Mouse (Mus musculus) testis, adult 2 months (tissue): ENCODE measurements around the gene Secisbp2l. TPM values are rescaled to one million over a fixed set of nuclear protein-coding genes. Genes with fewer than 3 reads are reported as not detected.

ENCODE experiments used
- H3K27ac ChIP-seq: fragments of 200-500 bp; 2 replicates; pipeline ENCODE4 v1.5.1; 2012; ENCODE audit warnings: low read depth, low read length; ENCODE audit not compliant: control insufficient read depth, insufficient read depth
- H3K27me3 ChIP-seq: fragments of 200-500 bp; 2 replicates; pipeline ENCODE4 v1.6.1; 2012; ENCODE audit warnings: mild to moderate bottlenecking, low read length, moderate library complexity; ENCODE audit not compliant: control insufficient read depth, insufficient read depth
- H3K36me3 ChIP-seq: fragments of 200-500 bp; 2 replicates; pipeline ENCODE4 v1.6.1; 2012; ENCODE audit warnings: mild to moderate bottlenecking, low read length; ENCODE audit not compliant: control insufficient read depth, insufficient read depth
- H3K4me1 ChIP-seq: fragments of 200-500 bp; 2 replicates; pipeline ENCODE4 v1.6.1; 2012; ENCODE audit warnings: low read length; ENCODE audit not compliant: control insufficient read depth, insufficient read depth
- H3K4me3 ChIP-seq: fragments of 200-500 bp; 2 replicates; pipeline ENCODE4 v1.5.1; 2012; ENCODE audit warnings: low read depth, mild to moderate bottlenecking, low read length, moderate library complexity, mixed read lengths; ENCODE audit not compliant: control insufficient read depth
- CTCF ChIP-seq: fragments of 200-500 bp; IDR thresholded peaks from 2 replicates; pipeline ENCODE4 v1.5.1; 2012; ENCODE audit warnings: low read depth, mild to moderate bottlenecking, inconsistent platforms, low read length, moderate library complexity; ENCODE audit not compliant: control insufficient read depth, insufficient read depth, insufficient replicate concordance
- POLR2A ChIP-seq: fragments of 200-500 bp; IDR thresholded peaks from 2 replicates; pipeline ENCODE4 v1.6.1; 2012; ENCODE audit warnings: low read depth, mild to moderate bottlenecking, inconsistent platforms, low read length, moderate library complexity; ENCODE audit not compliant: control insufficient read depth
- polyA plus RNA-seq: library from polyadenylated mRNA; depleted of rRNA; stranded (reverse); fragments of >200 nt; gene quantifications from 2 replicates; pipeline ENCODE4 v1.2.3, GENCODE M21; 2012; rRNA removed

Gene Secisbp2l
- 3.8 and 4.0 TPM in 2 replicates for polyA plus RNA-seq

GRCm38 (mm10) chr2:125782719-125783109 is at the start of gene Secisbp2l:
TSS of gene Secisbp2l (minus strand) at chr2:125782870.
- peak; percentile 66; the same call in 1 of the 2 replicates for TF ChIP-seq POLR2A
- TF ChIP-seq CTCF = no peak
- H3K4me1 ChIP-seq = no peaks in the 10 kb centered on the region
- peak within 1 kb of the TSS; percentile 91 for H3K4me3 ChIP-seq
- H3K27ac ChIP-seq = peak within 1 kb of the TSS; percentile 79
- no peaks in the 10 kb centered on the region for H3K27me3 ChIP-seq
- H3K36me3 ChIP-seq = no peaks in the 10 kb centered on the region

- TF ChIP-seq CTCF (no peak), POLR2A (no peak)
- H3K27me3 ChIP-seq = no peaks in the 10 kb centered on the region
- no peak overlapping the region for H3K4me3 ChIP-seq
- H3K27ac ChIP-seq = no peak overlapping the region
- no peaks in the 10 kb centered on the region for H3K4me1 ChIP-seq
- H3K36me3 ChIP-seq = no peaks in the 10 kb centered on the region; the same call in none of the 2 replicates
These were observed 47.3 kb upstream of the Secisbp2l start for GRCm38 (mm10) chr2:125829924-125830323.

GRCm38 (mm10) chr2:125827898-125828297 is 45.2 kb upstream of the Secisbp2l start:
- Histone ChIP-seq H3K27ac (no peak overlapping the region), H3K27me3 (no peaks in the 10 kb centered on the region), H3K36me3 (no peaks in the 10 kb centered on the region; the same call in 1 of the 2 replicates), H3K4me1 (no peaks in the 10 kb centered on the region), H3K4me3 (no peak overlapping the region)
- TF ChIP-seq CTCF = no peak
- no peak for TF ChIP-seq POLR2A

- no peak overlapping the region for H3K27ac ChIP-seq
- H3K4me1 ChIP-seq = no peaks in the 10 kb centered on the region
- H3K27me3 ChIP-seq = no peaks in the 10 kb centered on the region
- H3K36me3 ChIP-seq = no peaks in the 10 kb centered on the region; the same call in 1 of the 2 replicates
- H3K4me3 ChIP-seq = no peak overlapping the region
- TF ChIP-seq POLR2A = no peak
- no peak for TF ChIP-seq CTCF
These were observed 43.5 kb upstream of the Secisbp2l start for GRCm38 (mm10) chr2:125826201-125826600.

GRCm38 (mm10) chr2:125820397-125820796 is 37.7 kb upstream of the Secisbp2l start:
- Histone ChIP-seq H3K27ac (no peak overlapping the region), H3K27me3 (no peaks in the 10 kb centered on the region), H3K4me1 (no peaks in the 10 kb centered on the region), H3K36me3 (no peaks in the 10 kb centered on the region), H3K4me3 (no peak overlapping the region)
- TF ChIP-seq CTCF = no peak
- no peak for TF ChIP-seq POLR2A

GRCm38 (mm10) chr2:125813972-125814595 is 31.4 kb upstream of the Secisbp2l start:
- TF ChIP-seq POLR2A (no peak), CTCF (no peak)
- Histone ChIP-seq H3K27ac (no peak overlapping the region), H3K4me1 (0 out of 2 replicates have a peak, but pooled peaks cover 2% of the 10 kb centered on the region), H3K36me3 (no peaks in the 10 kb centered on the region), H3K27me3 (no peaks in the 10 kb centered on the region), H3K4me3 (no peak overlapping the region)

- no peak for TF ChIP-seq POLR2A
- TF ChIP-seq CTCF = no peak
- Histone ChIP-seq H3K4me3 (no peak overlapping the region), H3K27me3 (no peaks in the 10 kb centered on the region), H3K4me1 (0 out of 2 replicates have a peak, but pooled peaks cover 2% of the 10 kb centered on the region), H3K27ac (no peak overlapping the region), H3K36me3 (no peaks in the 10 kb centered on the region)
These were observed 28.7 kb upstream of the Secisbp2l start for GRCm38 (mm10) chr2:125811332-125811731.

GRCm38 (mm10) chr2:125809551-125809950 is 26.9 kb upstream of the Secisbp2l start:
- TF ChIP-seq CTCF (no peak), POLR2A (no peak)
- Histone ChIP-seq H3K36me3 (no peaks in the 10 kb centered on the region), H3K27ac (no peak overlapping the region), H3K4me3 (no peak overlapping the region), H3K27me3 (no peaks in the 10 kb centered on the region), H3K4me1 (0 out of 2 replicates have a peak, but pooled peaks cover 2% of the 10 kb centered on the region)
